In genomic region chr17:42613043-42613737, GRCm38 (mm10) we compare ENCODE assay signal across 9 mouse cellular contexts. TPM values are rescaled to one million over a fixed set of nuclear protein-coding genes. Genes with fewer than 3 reads are reported as not detected.
DNase-seq lines count a peak whose midpoint lies in the region; ATAC-seq lines count a peak whose summit lies in the region.
"Had no signal": no experiment of that assay in that cellular context is flagged by ENCODE, and none has a peak within 500 bp of the region (broad histone marks: within the 10 kb centered on the region; RNA-seq: fewer than 3 reads in every experiment).

No protein-coding gene starts in this region.

- WGBS in intestine, embryonic 14.5 days = 34% methylated on average over 6 of the region's 6 CpGs
- 36% methylated on average over 6 of the region's 6 CpGs for WGBS in intestine, embryonic 15.5 days
- 34% methylated on average over 6 of the region's 6 CpGs for WGBS in hindbrain, embryonic 16.5 days
- 33% methylated on average over 6 of the region's 6 CpGs for WGBS in midbrain, embryonic 16.5 days

- no peak overlapping the region for H3K4me3 ChIP-seq in intestine, embryonic 14.5 days (ENCODE audit: low read depth, low read length)
- no peak overlapping the region for H3K4me3 ChIP-seq in intestine, embryonic 15.5 days (replicated peaks)
- no peak overlapping the region for H3K4me3 ChIP-seq in hindbrain, embryonic 16.5 days (ENCODE audit: low read length)
- H3K4me3 ChIP-seq in midbrain, embryonic 16.5 days (ENCODE audit: low read depth, low read length) = no peak overlapping the region
- H3K4me3 ChIP-seq: megakaryocyte, embryonic 14.5 days had no signal

- H3K36me3 ChIP-seq in intestine, embryonic 14.5 days (ENCODE audit: control insufficient read depth, insufficient read depth, low read length) = no peaks in the 10 kb centered on the region
- H3K36me3 ChIP-seq in intestine, embryonic 15.5 days = no peaks in the 10 kb centered on the region
- no peaks in the 10 kb centered on the region for H3K36me3 ChIP-seq in hindbrain, embryonic 16.5 days (ENCODE audit: control insufficient read depth, insufficient read depth, low read length)
- no peaks in the 10 kb centered on the region for H3K36me3 ChIP-seq in midbrain, embryonic 16.5 days (ENCODE audit: control insufficient read depth, insufficient read depth, low read length)

- peak; percentile 52 for DNase-seq in intestine, embryonic 14.5 days (ENCODE audit: low spot score)
- peak; percentile 71 for DNase-seq in adipocyte (ENCODE audit: low spot score)
- peak; percentile 59 for DNase-seq in embryo, embryonic 9.5 days (ENCODE audit: extremely low spot score)
- DNase-seq in left cerebral cortex, adult 9 months (ENCODE audit: low spot score in 2 of 2) = peak; percentile 22 to 71
- DNase-seq in ovary, postnatal 36 days (ENCODE audit: low spot score) = no peak

- ATAC-seq in intestine, embryonic 14.5 days (replicated peaks; ENCODE audit: low FRiP score, low TSS enrichment, low read depth) = no peak
- no peak for ATAC-seq in intestine, embryonic 15.5 days
- ATAC-seq in hindbrain, embryonic 16.5 days = peak; percentile 83; the same call in 1 of the 2 replicates
- ATAC-seq in midbrain, embryonic 16.5 days = peak; percentile 76; the same call in 1 of the 2 replicates

- no peaks in the 10 kb centered on the region for H3K27me3 ChIP-seq in intestine, embryonic 14.5 days (replicated peaks; ENCODE audit: control insufficient read depth, insufficient read depth, low read length)
- no peaks in the 10 kb centered on the region for H3K27me3 ChIP-seq in intestine, embryonic 15.5 days (replicated peaks)
- no peaks in the 10 kb centered on the region for H3K27me3 ChIP-seq in hindbrain, embryonic 16.5 days (replicated peaks; ENCODE audit: control insufficient read depth, insufficient read depth, low read length)
- H3K27me3 ChIP-seq in midbrain, embryonic 16.5 days (ENCODE audit: control insufficient read depth, insufficient read depth, low read depth, low read length) = no peaks in the 10 kb centered on the region
- H3K27me3 ChIP-seq: megakaryocyte, embryonic 14.5 days had no signal

- H3K27ac ChIP-seq in intestine, embryonic 14.5 days (ENCODE audit: low read depth) = no peak overlapping the region
- H3K27ac ChIP-seq in intestine, embryonic 15.5 days = no peak overlapping the region
- no peak overlapping the region for H3K27ac ChIP-seq in hindbrain, embryonic 16.5 days (ENCODE audit: low read depth, low read length)
- H3K27ac ChIP-seq in midbrain, embryonic 16.5 days (ENCODE audit: low read length) = no peak overlapping the region

- no peaks in the 10 kb centered on the region for H3K4me1 ChIP-seq in intestine, embryonic 14.5 days (replicated peaks; ENCODE audit: control insufficient read depth, insufficient read depth, low read length)
- H3K4me1 ChIP-seq in intestine, embryonic 15.5 days (replicated peaks) = no peaks in the 10 kb centered on the region
- no peaks in the 10 kb centered on the region for H3K4me1 ChIP-seq in hindbrain, embryonic 16.5 days (ENCODE audit: control insufficient read depth, insufficient read depth, low read depth, low read length)
- H3K4me1 ChIP-seq in midbrain, embryonic 16.5 days (ENCODE audit: control insufficient read depth, insufficient read depth, low read length) = no peaks in the 10 kb centered on the region
- H3K4me1 ChIP-seq: megakaryocyte, embryonic 14.5 days had no signal

- H3K9me3 ChIP-seq in intestine, embryonic 14.5 days (ENCODE audit: control insufficient read depth, low read length) = no peaks in the 10 kb centered on the region
- no peaks in the 10 kb centered on the region for H3K9me3 ChIP-seq in intestine, embryonic 15.5 days
- no peaks in the 10 kb centered on the region for H3K9me3 ChIP-seq in hindbrain, embryonic 16.5 days (ENCODE audit: control insufficient read depth, low read length)
- H3K9me3 ChIP-seq in midbrain, embryonic 16.5 days (replicated peaks; ENCODE audit: control insufficient read depth, low read length, poor library complexity, severe bottlenecking) = no peaks in the 10 kb centered on the region
- H3K9me3 ChIP-seq: megakaryocyte, embryonic 14.5 days had no signal

- no peak overlapping the region for H3K9ac ChIP-seq in intestine, embryonic 14.5 days (ENCODE audit: low read length)
- no peak overlapping the region for H3K9ac ChIP-seq in intestine, embryonic 15.5 days
- no peak overlapping the region for H3K9ac ChIP-seq in hindbrain, embryonic 16.5 days (ENCODE audit: low read depth, low read length)
- no peak overlapping the region for H3K9ac ChIP-seq in midbrain, embryonic 16.5 days (ENCODE audit: low read depth, low read length)

- H3K4me2 ChIP-seq in intestine, embryonic 14.5 days (ENCODE audit: low read length) = no peak overlapping the region
- no peak overlapping the region for H3K4me2 ChIP-seq in intestine, embryonic 15.5 days (replicated peaks)
- H3K4me2 ChIP-seq in hindbrain, embryonic 16.5 days (ENCODE audit: low read length) = no peak overlapping the region
- no peak overlapping the region for H3K4me2 ChIP-seq in midbrain, embryonic 16.5 days (ENCODE audit: low read length)

RNA-seq across cellular contexts. Expression of gene Opn5, which starts 2.0 kb away (rescaled TPM):
- not detected in 2 replicates for polyA plus RNA-seq in intestine, embryonic 14.5 days (2014; fragmentation: Nextera tagmentation; extraction: Ambion mirVana)
- not detected in 2 replicates for polyA plus RNA-seq in intestine, embryonic 15.5 days (2015; fragmentation: Nextera tagmentation; extraction: Ambion mirVana)
- polyA plus RNA-seq in hindbrain, embryonic 16.5 days (2015; fragmentation: Nextera tagmentation; extraction: Ambion mirVana) = 0.10 and 0.14 TPM in 2 replicates
- 0.32 and 0.36 TPM in 2 replicates for polyA plus RNA-seq in midbrain, embryonic 16.5 days (2015; fragmentation: Nextera tagmentation; extraction: Ambion mirVana)

Comparison
In these comparisons a context has a peak if more than half of its experiments do, and no peak if none do; other contexts are left out.
1. ATAC-seq: peak in hindbrain, embryonic 16.5 days (single experiment) and midbrain, embryonic 16.5 days (single experiment); none in intestine, embryonic 14.5 days (single experiment) and intestine, embryonic 15.5 days (single experiment).